Mouse (Mus musculus) limb, embryonic 11.5 days (tissue): Measurements from ENCODE around the gene Slc25a22. TPM values are rescaled to one million over a fixed set of nuclear protein-coding genes. Genes with fewer than 3 reads are reported as not detected.

ENCODE experiments used
- ATAC-seq: fragments of 200-750 bp; cut with Nextera tagmentation; 2 replicates; pipeline ENCODE4 v1.8.0; 2017; ENCODE audit warnings: low read depth; ENCODE audit not compliant: insufficient number of reproducible peaks, low FRiP score, low TSS enrichment
- DNase-seq: peaks from one replicate; pipeline ENCODE4 v3.0.0-alpha.2; 2015; ENCODE audit warnings: low spot score
- H3K27ac ChIP-seq: fragments of 300-500 bp; sonication (generic); replicated peaks from 2 replicates; pipeline ENCODE4 v1.5.1; 2014; ENCODE audit warnings: low read depth, mild to moderate bottlenecking, low read length
- H3K27me3 ChIP-seq: fragments of 300-500 bp; sonication (generic); 2 replicates; pipeline ENCODE4 v1.6.1; 2014; ENCODE audit warnings: mild to moderate bottlenecking, low read length, mixed read lengths; ENCODE audit not compliant: control insufficient read depth, insufficient read depth
- H3K36me3 ChIP-seq: fragments of 300-500 bp; sonication (generic); 2 replicates; pipeline ENCODE4 v1.6.1; 2014; ENCODE audit warnings: mild to moderate bottlenecking, low read length, moderate library complexity, mixed read lengths; ENCODE audit not compliant: control insufficient read depth, insufficient read depth
- H3K4me1 ChIP-seq: fragments of 300-500 bp; sonication (generic); 2 replicates; pipeline ENCODE4 v1.6.1; 2014; ENCODE audit warnings: low read length, mixed read lengths; ENCODE audit not compliant: control insufficient read depth, insufficient read depth
- H3K4me2 ChIP-seq: fragments of 300-500 bp; sonication (generic); 2 replicates; pipeline ENCODE4 v1.6.1; 2014; ENCODE audit warnings: low read depth, mild to moderate bottlenecking, moderate library complexity; ENCODE audit not compliant: severe bottlenecking
- H3K4me3 ChIP-seq: fragments of 300-500 bp; sonication (generic); 2 replicates; pipeline ENCODE4 v1.5.1; 2014; ENCODE audit warnings: low read depth, low read length
- H3K9ac ChIP-seq: fragments of 300-500 bp; sonication (generic); 2 replicates; pipeline ENCODE4 v1.6.1; 2014; ENCODE audit warnings: mild to moderate bottlenecking, low read length
- H3K9me3 ChIP-seq: fragments of 300-500 bp; sonication (generic); 2 replicates; pipeline ENCODE4 v1.6.1; 2016; ENCODE audit warnings: low read length; ENCODE audit not compliant: control insufficient read depth
- WGBS: fragments of 180-500 bp; shearing (Covaris S2); extraction: QIAGEN DNeasy Blood & Tissue Kit; methylation state at CpG from one replicate; pipeline ENCODE4 v1.1.7; 2014; 5-methylcytosine and 5-hydroxymethylcytosine counted together
- polyA plus RNA-seq: library from polyadenylated mRNA; unstranded; fragments of >200 nt; fragmentation: Nextera tagmentation; extraction: Ambion mirVana; gene quantifications from 2 replicates; pipeline ENCODE4 v1.2.1, GENCODE M21; 2014

Slc25a22 gene
- polyA plus RNA-seq, 1 experiment from 2014 or later = 34.8 TPM

DNA sequence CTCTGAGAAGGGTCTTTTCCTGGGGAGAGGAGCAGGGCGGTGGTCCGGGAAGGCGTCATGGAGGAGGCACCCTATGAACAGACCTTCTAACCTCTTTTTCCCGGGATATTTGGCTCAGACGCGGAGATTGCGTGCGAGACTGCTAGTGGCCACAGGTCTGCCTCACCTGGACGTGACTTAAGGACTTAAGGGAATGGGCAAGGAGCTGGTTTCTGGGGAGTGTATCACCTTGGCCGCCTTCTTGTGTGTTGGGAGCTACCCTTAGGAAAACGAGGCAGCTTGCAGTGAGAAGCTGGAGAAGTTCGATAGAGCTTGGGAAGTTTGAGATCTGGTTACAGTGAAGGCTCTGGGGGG lies 38.1 kb upstream of the Slc25a22 start:
- Histone ChIP-seq H3K36me3 (peaks cover 17% of the 10 kb centered on the region), H3K4me1 (peaks cover 18% of the 10 kb centered on the region), H3K27me3 (no peaks in the 10 kb centered on the region), H3K4me2 (peak overlapping the region; percentile 90), H3K9me3 (no peaks in the 10 kb centered on the region), H3K4me3 (peak overlapping the region; percentile 80), H3K9ac (peak overlapping the region; percentile 92), H3K27ac (no peak overlapping the region)
- WGBS = 1% methylated on average over 12 of the region's 12 CpGs
- ATAC-seq (no peak), DNase-seq (no peak)

DNA sequence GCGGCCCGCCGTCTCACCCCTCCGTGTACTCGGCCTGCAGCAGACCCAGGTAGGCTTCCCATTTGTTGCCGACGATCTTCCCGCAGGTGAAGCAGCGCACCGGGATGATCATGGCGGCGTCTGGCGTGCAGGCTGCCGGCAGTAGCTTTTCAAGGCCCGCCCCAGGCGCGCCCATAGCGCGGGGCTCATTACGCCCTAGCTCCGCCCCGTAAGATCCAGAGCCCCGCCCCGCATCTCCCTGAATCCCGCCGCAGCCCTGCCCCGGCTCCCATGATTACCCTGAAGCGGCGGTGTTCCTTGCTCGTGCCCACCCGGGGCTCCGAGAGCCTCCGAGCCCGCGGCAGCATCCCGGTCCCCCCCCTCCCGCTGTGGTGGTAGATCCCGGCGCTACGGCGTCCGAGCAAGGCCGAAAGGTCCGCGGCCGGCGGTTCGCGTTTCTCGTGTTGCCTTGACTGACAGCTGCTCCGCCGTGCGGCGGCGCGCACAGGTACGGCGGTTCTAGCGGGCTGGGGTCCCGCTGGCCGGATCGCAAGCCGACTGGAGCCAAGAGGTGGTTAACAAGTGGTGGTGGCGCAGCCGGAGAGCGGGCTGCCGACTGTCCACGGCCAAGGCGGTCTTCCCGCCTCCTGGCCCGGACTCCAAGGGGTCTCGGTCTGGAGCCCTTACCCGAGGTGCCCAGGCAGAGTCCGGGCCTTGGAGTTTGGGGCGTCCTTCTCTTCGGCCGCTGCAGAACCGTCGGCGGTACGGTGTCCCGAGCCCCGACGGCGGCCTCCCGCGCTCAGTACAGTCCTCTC lies 37.5 kb upstream of the Slc25a22 start, which contains the start of the genes Polr2l and Tspan4:
TSS of gene Polr2l (minus strand) at position 122 of the 794 bp plus-strand sequence.
TSS of gene Tspan4 (plus strand) at position 230 of the 794 bp plus-strand sequence.
- H3K27me3 ChIP-seq = no peaks in the 10 kb centered on the region
- H3K4me2 ChIP-seq = peak within 1 kb of the TSS; percentile 90
- H3K9ac ChIP-seq = peak within 1 kb of the TSS; percentile 92
- peak; percentile 89 for DNase-seq
- peak within 1 kb of the TSS; percentile 80 for H3K4me3 ChIP-seq
- H3K9me3 ChIP-seq = no peaks in the 10 kb centered on the region
- H3K36me3 ChIP-seq = peaks cover 21% of the 10 kb centered on the region
- H3K4me1 ChIP-seq = peaks cover 18% of the 10 kb centered on the region
- peak within 1 kb of the TSS; percentile 68 for H3K27ac ChIP-seq
- WGBS = under 1% methylated on average over 85 of the region's 87 CpGs
- peak; percentile 49 for ATAC-seq

DNA sequence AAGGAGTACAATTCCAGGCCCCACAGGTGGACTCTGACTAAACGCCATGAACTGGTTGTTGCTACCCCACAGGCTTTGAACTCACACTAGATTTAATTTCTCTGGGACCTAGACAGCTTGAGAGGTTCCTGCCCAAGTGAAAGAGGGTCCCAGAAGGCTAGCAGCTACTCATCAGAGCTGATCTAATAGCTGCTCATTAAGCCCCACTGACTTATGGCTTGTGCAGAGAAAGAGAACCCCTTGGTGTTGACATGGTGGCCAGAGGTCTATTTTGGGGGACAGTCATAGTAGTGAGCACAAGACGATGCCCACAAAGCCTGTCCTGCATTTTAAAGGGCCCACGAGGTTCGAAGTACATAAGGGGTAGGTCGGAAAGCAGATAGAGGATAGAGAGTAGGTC lies 36.5 kb upstream of the Slc25a22 start:
- WGBS = 12% methylated on average over 5 of the region's 5 CpGs
- Histone ChIP-seq H3K9me3 (no peaks in the 10 kb centered on the region), H3K9ac (peak overlapping the region; percentile 92; the same call in 1 of the 2 replicates), H3K36me3 (peaks cover 30% of the 10 kb centered on the region), H3K4me2 (peak overlapping the region; percentile 90), H3K4me3 (peak overlapping the region; percentile 80), H3K27me3 (no peaks in the 10 kb centered on the region), H3K27ac (no peak overlapping the region), H3K4me1 (peaks cover 21% of the 10 kb centered on the region)
- ATAC-seq (no peak), DNase-seq (no peak)

DNA sequence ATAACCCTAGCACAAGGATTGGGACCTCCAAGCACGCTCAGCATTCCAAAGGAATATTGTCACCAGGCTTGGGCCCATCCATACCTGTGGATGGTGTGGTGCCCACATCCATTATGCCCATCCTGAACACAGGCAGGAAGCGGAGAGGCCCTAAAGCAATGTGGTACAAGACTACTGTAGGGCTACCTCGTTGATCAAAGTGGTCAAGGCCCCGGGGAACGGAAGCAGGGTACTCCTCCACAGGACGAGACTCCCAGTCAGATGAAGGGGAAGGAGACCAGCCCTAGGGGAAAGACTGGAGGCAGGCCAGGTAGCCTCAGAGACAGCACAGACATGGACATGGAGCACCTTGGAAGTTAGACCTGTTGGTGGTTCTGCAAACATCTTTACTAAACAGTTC lies 35.1 kb upstream of the Slc25a22 start:
- peaks cover 30% of the 10 kb centered on the region for H3K36me3 ChIP-seq
- no peak overlapping the region for H3K9ac ChIP-seq
- no peak for ATAC-seq
- no peak overlapping the region for H3K4me3 ChIP-seq
- no peaks in the 10 kb centered on the region for H3K27me3 ChIP-seq
- H3K4me2 ChIP-seq = no peak overlapping the region
- 89% methylated on average over 6 of the region's 6 CpGs for WGBS
- H3K9me3 ChIP-seq = no peaks in the 10 kb centered on the region
- no peak overlapping the region for H3K27ac ChIP-seq
- DNase-seq = no peak
- H3K4me1 ChIP-seq = peaks cover 34% of the 10 kb centered on the region

DNA sequence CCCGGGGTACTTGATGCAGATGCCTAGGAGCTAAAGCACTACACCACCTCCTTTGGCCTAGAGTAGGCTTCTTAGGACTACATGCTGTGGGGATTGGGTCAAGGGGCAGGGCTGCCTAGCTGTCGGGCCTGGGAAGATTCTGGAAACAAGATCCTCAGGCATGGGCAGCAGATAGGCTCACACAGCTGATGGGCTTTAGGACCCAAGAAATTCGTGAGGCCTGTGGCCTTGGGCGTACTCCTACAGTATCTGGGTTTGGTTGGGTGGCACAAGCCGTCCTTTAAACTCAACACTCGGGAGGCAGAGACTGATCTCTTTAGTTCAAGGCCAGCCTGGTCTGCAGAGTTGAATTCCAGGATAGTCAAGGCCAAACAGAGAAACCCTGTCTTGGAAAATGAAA lies 34.5 kb upstream of the Slc25a22 start:
- 87% methylated on average over 6 of the region's 6 CpGs for WGBS
- Histone ChIP-seq H3K4me3 (no peak overlapping the region), H3K4me1 (peaks cover 34% of the 10 kb centered on the region), H3K9ac (no peak overlapping the region), H3K27ac (no peak overlapping the region), H3K27me3 (no peaks in the 10 kb centered on the region), H3K36me3 (peaks cover 30% of the 10 kb centered on the region), H3K4me2 (no peak overlapping the region), H3K9me3 (no peaks in the 10 kb centered on the region)
- DNase-seq = no peak
- no peak for ATAC-seq

DNA sequence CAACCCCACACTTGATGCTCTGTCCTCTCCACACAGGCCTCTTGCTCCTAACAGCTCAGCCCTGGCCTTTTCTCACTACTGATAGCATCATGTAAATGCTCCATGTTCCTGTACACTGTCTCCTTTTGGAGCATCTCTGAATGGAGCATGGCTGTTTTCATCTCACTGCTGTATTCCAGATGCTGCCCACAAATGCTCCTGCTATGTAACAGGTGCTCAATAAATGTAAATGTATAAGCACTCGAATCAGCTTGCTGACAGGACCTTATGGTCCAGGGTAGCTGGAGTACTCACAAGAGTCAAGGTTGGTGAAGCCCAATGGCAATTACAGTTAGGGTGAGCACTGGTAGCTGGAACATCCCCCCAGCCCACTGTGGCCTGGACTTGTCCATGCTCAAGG lies 33.5 kb upstream of the Slc25a22 start:
- Histone ChIP-seq H3K36me3 (peaks cover 30% of the 10 kb centered on the region), H3K4me1 (peaks cover 34% of the 10 kb centered on the region), H3K4me2 (no peak overlapping the region), H3K27ac (no peak overlapping the region), H3K4me3 (no peak overlapping the region), H3K9me3 (no peaks in the 10 kb centered on the region), H3K9ac (no peak overlapping the region), H3K27me3 (no peaks in the 10 kb centered on the region)
- ATAC-seq (no peak), DNase-seq (no peak)
- WGBS = 83% methylated on average over 1 of the region's 1 CpGs

DNA sequence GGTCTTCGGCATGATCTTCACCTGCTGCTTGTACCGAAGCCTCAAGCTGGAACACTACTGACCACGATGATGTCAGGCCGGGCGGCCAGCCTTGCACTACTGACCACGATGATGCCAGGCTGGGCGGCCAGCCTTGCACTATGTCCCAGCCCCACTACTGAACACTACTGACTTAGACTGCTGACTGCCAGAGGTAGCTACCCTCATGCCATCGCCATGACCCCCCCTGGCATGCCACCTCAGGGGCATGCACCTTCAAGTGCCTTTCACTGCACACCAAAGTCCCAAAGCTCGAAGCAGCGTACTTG lies 32.9 kb upstream of the Slc25a22 start:
- Histone ChIP-seq H3K4me2 (no peak overlapping the region), H3K4me3 (no peak overlapping the region), H3K9me3 (no peaks in the 10 kb centered on the region), H3K27ac (no peak overlapping the region), H3K9ac (no peak overlapping the region), H3K27me3 (no peaks in the 10 kb centered on the region), H3K4me1 (peaks cover 27% of the 10 kb centered on the region), H3K36me3 (peaks cover 30% of the 10 kb centered on the region)
- 93% methylated on average over 10 of the region's 10 CpGs for WGBS
- DNase-seq (no peak), ATAC-seq (no peak)

DNA sequence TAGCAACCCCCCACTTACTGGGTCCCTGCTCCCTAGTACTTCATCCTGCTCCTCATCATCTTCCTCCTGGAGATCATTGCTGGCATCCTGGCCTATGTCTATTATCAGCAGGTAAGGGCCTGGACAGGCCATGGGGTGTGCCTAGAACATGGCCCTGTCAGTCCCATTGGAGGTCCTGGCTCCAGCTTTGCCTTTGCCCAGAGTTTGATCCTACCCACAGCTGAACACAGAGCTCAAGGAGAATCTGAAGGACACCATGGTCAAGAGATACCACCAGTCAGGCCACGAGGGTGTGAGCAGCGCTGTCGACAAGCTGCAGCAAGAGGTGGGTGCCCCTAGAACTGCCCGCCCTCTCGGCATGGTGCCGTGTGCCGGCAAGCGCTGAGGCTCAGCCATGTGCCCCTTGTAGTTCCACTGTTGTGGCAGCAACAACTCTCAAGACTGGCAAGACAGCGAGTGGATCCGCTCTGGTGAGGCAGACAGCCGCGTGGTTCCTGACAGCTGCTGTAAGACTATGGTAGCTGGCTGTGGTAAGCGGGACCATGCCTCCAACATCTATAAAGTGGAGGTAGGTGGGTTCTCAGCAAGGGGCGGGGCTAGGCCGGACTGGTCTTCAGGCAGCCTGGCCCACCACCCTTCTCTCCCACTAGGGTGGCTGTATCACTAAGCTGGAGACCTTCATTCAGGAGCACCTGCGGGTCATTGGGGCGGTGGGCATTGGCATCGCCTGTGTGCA lies 32.4 kb upstream of the Slc25a22 start:
- Histone ChIP-seq H3K4me3 (no peak overlapping the region), H3K27me3 (peaks cover under 1% of the 10 kb centered on the region; the same call in 1 of the 2 replicates), H3K27ac (no peak overlapping the region), H3K9ac (no peak overlapping the region), H3K4me1 (peaks cover 30% of the 10 kb centered on the region), H3K4me2 (no peak overlapping the region), H3K36me3 (peaks cover 30% of the 10 kb centered on the region), H3K9me3 (no peaks in the 10 kb centered on the region)
- DNase-seq = no peak
- WGBS = 87% methylated on average over 18 of the region's 18 CpGs
- no peak for ATAC-seq
